Mouse (Mus musculus): ENCODE measurements around the gene Grik3. TPM values are rescaled to one million over a fixed set of nuclear protein-coding genes. Genes with fewer than 3 reads are reported as not detected.

The Grik3 gene
- total RNA-seq, 4 experiments from 2014 or later: 0.20 to 0.47 (median 0.31) TPM

GRCm38 (mm10) chr4:125491505-125492121 is 1.1 kb downstream of the Grik3 start:
- DNase-seq (ENCODE audit: low spot score): no peak

- no peak for DNase-seq (ENCODE audit: low spot score)
Observed at GRCm38 (mm10) chr4:125492122-125492505, 1.6 kb downstream of the Grik3 start.

- no peak for DNase-seq (ENCODE audit: low spot score)
Observed at GRCm38 (mm10) chr4:125492706-125493105, 2.2 kb downstream of the Grik3 start.

- DNase-seq (ENCODE audit: low spot score): no peak
Observed at GRCm38 (mm10) chr4:125493124-125493523, 2.6 kb downstream of the Grik3 start.

- no peak for DNase-seq (ENCODE audit: low spot score)
Observed at GRCm38 (mm10) chr4:125495477-125495876, 5.0 kb downstream of the Grik3 start.

GRCm38 (mm10) chr4:125497001-125497400 is 6.5 kb downstream of the Grik3 start:
- DNase-seq (ENCODE audit: low spot score): no peak

GRCm38 (mm10) chr4:125497471-125497870 is 7.0 kb downstream of the Grik3 start:
- DNase-seq (ENCODE audit: low spot score): no peak

GRCm38 (mm10) chr4:125498866-125499265 is 8.4 kb downstream of the Grik3 start:
- DNase-seq (ENCODE audit: low spot score): no peak

- no peak for DNase-seq (ENCODE audit: low spot score)
Observed at GRCm38 (mm10) chr4:125502861-125503260, 12.4 kb downstream of the Grik3 start.

GRCm38 (mm10) chr4:125512434-125512833 is 21.9 kb downstream of the Grik3 start:
- DNase-seq (ENCODE audit: low spot score): no peak

GRCm38 (mm10) chr4:125515646-125516045 is 25.1 kb downstream of the Grik3 start:
- no peak for DNase-seq (ENCODE audit: low spot score)

GRCm38 (mm10) chr4:125516612-125517011 is 26.1 kb downstream of the Grik3 start:
- no peak for DNase-seq (ENCODE audit: low spot score)

- no peak for DNase-seq (ENCODE audit: low spot score)
Observed at GRCm38 (mm10) chr4:125518861-125519260, 28.4 kb downstream of the Grik3 start.

GRCm38 (mm10) chr4:125522931-125523330 is 32.4 kb downstream of the Grik3 start:
- no peak for DNase-seq (ENCODE audit: low spot score)

GRCm38 (mm10) chr4:125525266-125525665 is 34.8 kb downstream of the Grik3 start:
- no peak for DNase-seq (ENCODE audit: low spot score)

GRCm38 (mm10) chr4:125526425-125526824 is 35.9 kb downstream of the Grik3 start:
- DNase-seq (ENCODE audit: low spot score): no peak

GRCm38 (mm10) chr4:125533965-125534364 is 43.5 kb downstream of the Grik3 start:
- DNase-seq (ENCODE audit: low spot score): no peak

GRCm38 (mm10) chr4:125534449-125534848 is 43.9 kb downstream of the Grik3 start:
- no peak for DNase-seq (ENCODE audit: low spot score)

- DNase-seq (ENCODE audit: low spot score): no peak
Observed at GRCm38 (mm10) chr4:125534991-125535401, 44.5 kb downstream of the Grik3 start.

GRCm38 (mm10) chr4:125535465-125535864 is 45.0 kb downstream of the Grik3 start:
- no peak for DNase-seq (ENCODE audit: low spot score)

- no peak for DNase-seq (ENCODE audit: low spot score)
Observed at GRCm38 (mm10) chr4:125535977-125536376, 45.5 kb downstream of the Grik3 start.

- DNase-seq (ENCODE audit: low spot score): no peak
Observed at GRCm38 (mm10) chr4:125538301-125538965, 47.9 kb downstream of the Grik3 start.

- DNase-seq (ENCODE audit: low spot score): no peak
Observed at GRCm38 (mm10) chr4:125539617-125540016, 49.1 kb downstream of the Grik3 start.
